Mouse (Mus musculus): ENCODE measurements around the gene Gm13277.
"Not testable (repeated sequence)": the region's sequence is repeated elsewhere in the genome, so short reads cannot be mapped to it uniquely, and the experiment has no call there.

Gene Gm13277

DNA sequence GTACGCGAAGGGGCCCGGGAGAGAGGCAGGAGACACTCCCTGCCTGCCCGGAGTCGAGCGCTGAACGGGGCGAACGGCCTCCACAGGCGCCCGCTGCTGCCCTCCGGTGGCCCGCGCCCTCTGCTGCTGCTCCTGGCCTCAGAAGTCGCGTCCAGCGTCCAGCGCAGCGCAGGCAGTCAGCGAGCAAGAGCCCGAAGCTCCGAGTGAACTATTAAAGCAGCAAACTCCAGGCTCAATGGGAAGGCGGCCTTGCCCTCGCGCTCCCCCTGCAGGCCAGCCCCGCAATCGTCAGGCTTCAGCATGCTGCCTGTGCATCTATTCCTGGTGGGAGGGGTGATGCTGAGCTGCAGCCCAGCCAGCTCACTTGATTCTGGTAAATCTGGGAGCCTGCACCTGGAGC is 3.0 kb upstream of the Gm13277 start, which contains the start of gene Gm13276:
Gene Gm13276, plus strand, starts transcription at position 301 of the 400 bp plus-strand sequence.
- DNase-seq (ENCODE audit: low spot score in 2 of 2): not testable (repeated sequence)

DNA sequence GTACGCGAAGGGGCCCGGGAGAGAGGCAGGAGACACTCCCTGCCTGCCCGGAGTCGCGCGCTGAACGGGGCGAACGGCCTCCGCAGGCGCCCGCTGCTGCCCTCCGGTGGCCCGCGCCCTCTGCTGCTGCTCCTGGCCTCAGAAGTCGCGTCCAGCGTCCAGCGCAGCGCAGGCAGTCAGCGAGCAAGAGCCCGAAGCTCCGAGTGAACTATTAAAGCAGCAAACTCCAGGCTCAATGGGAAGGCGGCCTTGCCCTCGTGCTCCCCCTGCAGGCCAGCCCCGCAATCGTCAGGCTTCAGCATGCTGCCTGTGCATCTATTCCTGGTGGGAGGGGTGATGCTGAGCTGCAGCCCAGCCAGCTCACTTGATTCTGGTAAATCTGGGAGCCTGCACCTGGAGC is 2.8 kb downstream of the Gm13277 start, which contains the start of gene Gm13278:
Gene Gm13278, plus strand, starts transcription at position 301 of the 400 bp plus-strand sequence.
- DNase-seq (ENCODE audit: low spot score in 2 of 2): not testable (repeated sequence)

DNA sequence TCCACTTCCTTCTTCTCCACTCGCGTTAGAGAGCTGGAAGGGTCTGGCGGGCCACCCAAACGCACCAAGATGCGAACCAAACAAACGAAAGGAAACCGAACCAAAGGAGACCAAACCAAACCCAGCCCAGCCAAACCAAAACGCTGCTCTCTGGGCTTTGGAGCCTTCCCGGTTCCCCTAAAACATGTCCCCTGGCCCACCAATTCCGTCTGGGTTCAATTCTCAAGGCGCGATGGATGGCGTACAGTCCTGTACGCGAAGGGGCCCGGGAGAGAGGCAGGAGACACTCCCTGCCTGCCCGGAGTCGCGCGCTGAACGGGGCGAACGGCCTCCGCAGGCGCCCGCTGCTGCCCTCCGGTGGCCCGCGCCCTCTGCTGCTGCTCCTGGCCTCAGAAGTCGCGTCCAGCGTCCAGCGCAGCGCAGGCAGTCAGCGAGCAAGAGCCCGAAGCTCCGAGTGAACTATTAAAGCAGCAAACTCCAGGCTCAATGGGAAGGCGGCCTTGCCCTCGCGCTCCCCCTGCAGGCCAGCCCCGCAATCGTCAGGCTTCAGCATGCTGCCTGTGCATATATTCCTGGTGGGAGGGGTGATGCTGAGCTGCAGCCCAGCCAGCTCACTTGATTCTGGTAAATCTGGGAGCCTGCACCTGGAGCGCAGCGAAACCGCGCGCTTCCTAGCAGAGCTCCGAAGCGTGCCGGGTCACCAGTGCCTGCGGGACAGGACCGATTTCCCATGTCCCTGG is 5.7 kb downstream of the Gm13277 start, which contains the start of gene Gm13275:
Gene Gm13275, plus strand, starts transcription at position 552 of the 740 bp plus-strand sequence.
- DNase-seq (ENCODE audit: low spot score in 2 of 2): peak; percentile 42 to 64

DNA sequence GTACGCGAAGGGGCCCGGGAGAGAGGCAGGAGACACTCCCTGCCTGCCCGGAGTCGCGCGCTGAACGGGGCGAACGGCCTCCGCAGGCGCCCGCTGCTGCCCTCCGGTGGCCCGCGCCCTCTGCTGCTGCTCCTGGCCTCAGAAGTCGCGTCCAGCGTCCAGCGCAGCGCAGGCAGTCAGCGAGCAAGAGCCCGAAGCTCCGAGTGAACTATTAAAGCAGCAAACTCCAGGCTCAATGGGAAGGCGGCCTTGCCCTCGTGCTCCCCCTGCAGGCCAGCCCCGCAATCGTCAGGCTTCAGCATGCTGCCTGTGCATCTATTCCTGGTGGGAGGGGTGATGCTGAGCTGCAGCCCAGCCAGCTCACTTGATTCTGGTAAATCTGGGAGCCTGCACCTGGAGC is 8.7 kb downstream of the Gm13277 start, which contains the start of gene Gm13279:
Gene Gm13279, plus strand, starts transcription at position 301 of the 400 bp plus-strand sequence.
- DNase-seq (ENCODE audit: low spot score in 2 of 2): not testable (repeated sequence)

DNA sequence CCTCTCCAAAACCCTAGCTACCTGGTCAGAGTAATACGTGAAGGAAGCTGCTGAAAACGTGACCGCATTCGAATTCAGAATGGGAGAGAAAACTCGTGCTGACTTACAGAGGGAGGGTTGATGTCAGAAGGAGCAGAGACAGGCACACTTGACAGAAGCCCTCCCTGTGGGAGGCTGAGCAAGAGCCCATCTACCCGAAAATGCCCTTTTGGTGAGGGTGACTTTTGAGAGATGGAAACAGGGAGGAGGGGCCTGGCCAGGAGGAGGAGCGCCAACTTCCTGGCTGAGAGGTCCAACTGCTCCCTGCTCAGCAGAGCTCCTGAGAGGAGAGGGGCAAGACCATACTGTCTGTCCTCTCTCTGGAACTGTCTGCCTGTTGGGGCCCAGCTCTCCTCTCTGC is 10.9 kb downstream of the Gm13277 start, which contains the start of gene Gm13285:
Gene Gm13285, plus strand, starts transcription at position 301 of the 400 bp plus-strand sequence.
- not testable (repeated sequence) for DNase-seq (ENCODE audit: low spot score in 2 of 2)

DNA sequence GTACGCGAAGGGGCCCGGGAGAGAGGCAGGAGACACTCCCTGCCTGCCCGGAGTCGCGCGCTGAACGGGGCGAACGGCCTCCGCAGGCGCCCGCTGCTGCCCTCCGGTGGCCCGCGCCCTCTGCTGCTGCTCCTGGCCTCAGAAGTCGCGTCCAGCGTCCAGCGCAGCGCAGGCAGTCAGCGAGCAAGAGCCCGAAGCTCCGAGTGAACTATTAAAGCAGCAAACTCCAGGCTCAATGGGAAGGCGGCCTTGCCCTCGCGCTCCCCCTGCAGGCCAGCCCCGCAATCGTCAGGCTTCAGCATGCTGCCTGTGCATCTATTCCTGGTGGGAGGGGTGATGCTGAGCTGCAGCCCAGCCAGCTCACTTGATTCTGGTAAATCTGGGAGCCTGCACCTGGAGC is 14.5 kb downstream of the Gm13277 start, which contains the start of gene Gm13287:
Gene Gm13287, plus strand, starts transcription at position 301 of the 400 bp plus-strand sequence.
- not testable (repeated sequence) for DNase-seq (ENCODE audit: low spot score in 2 of 2)

DNA sequence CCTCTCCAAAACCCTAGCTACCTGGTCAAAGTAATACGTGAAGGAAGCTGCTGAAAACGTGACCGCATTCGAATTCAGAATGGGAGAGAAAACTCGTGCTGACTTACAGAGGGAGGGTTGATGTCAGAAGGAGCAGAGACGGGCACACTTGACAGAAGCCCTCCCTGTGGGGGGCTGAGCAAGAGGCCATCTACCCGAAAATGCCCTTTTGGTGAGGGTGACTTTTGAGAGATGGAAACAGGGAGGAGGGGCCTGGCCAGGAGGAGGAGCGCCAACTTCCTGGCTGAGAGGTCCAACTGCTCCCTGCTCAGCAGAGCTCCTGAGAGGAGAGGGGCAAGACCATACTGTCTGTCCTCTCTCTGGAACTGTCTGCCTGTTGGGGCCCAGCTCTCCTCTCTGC is 16.8 kb downstream of the Gm13277 start, which contains the start of gene Gm13288:
Gene Gm13288, plus strand, starts transcription at position 301 of the 400 bp plus-strand sequence.
- not testable (repeated sequence) for DNase-seq (ENCODE audit: low spot score in 2 of 2)

DNA sequence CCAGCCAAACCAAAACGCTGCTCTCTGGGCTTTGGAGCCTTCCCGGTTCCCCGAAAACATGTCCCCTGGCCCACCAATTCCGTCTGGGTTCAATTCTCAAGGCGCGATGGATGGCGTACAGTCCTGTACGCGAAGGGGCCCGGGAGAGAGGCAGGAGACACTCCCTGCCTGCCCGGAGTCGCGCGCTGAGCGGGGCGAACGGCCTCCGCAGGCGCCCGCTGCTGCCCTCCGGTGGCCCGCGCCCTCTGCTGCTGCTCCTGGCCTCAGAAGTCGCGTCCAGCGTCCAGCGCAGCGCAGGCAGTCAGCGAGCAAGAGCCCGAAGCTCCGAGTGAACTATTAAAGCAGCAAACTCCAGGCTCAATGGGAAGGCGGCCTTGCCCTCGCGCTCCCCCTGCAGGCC is 17.3 kb downstream of the Gm13277 start:
- DNase-seq (ENCODE audit: low spot score in 2 of 2): peak in 1 of 2 experiments; percentile 7

DNA sequence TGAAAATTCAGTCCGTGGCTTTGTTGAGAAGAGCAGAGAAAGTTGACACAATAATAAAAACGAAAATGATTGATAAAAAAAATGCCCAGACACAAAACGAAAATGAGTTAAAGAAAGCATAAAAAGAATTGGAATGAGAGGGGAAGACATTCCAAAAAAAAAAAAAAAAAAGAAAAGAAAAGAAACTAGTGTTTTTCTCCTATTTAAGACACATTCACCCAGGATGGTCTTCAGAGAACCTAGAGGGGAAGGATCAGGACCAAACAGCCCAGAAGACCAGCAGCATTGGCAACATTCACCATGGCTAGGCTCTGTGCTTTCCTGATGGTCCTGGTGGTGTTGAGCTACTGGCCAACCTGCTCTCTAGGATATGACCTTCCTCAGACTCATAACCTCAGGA is 27.5 kb downstream of the Gm13277 start, which contains the start of gene Ifna7:
Gene Ifna7, plus strand, starts transcription at position 301 of the 400 bp plus-strand sequence.
- DNase-seq (ENCODE audit: low spot score in 2 of 2): no peak

DNA sequence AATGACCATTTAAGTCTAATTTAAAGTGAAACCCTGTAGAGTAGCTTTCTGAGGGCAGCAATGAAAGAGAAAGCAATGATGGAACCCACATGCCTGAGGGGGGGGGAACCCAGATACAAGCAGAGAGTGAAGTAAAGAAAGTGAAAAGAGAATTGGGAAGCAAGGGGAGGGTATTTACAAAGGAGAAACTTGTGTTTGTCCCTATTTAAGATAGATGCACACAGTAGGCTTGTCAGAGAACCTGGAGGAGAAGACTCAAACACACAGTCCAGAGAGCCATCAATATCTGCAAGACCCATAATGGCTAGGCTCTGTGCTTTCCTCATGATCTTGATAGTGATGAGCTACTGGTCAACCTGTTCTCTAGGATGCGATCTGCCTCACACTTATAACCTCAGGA is 31.2 kb downstream of the Gm13277 start, which contains the start of gene Ifna11:
Gene Ifna11, plus strand, starts transcription at position 301 of the 400 bp plus-strand sequence.
- no peak for DNase-seq (ENCODE audit: low spot score in 2 of 2)

DNA sequence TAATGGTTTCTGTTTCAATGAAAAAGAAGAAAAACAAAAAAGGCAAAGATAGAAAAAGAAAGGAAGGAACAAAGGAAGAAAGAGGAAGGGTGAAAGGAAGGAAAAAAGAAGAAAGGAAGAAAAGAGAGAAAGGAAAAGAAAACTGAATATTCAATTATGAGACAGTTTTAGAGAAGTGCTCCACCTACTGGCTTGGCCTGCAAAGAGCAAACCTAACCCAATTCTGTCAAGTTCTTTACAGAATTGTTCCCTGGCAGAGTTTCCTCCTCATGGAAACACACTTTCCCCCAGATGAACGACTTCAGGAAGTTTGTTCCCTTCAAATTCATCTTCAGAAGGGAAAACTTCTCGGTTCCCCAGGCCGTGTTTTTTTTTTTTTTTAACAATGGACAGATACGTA is 34.6 kb downstream of the Gm13277 start:
- peak in 1 of 2 experiments; percentile 8 for DNase-seq (ENCODE audit: low spot score in 2 of 2)

DNA sequence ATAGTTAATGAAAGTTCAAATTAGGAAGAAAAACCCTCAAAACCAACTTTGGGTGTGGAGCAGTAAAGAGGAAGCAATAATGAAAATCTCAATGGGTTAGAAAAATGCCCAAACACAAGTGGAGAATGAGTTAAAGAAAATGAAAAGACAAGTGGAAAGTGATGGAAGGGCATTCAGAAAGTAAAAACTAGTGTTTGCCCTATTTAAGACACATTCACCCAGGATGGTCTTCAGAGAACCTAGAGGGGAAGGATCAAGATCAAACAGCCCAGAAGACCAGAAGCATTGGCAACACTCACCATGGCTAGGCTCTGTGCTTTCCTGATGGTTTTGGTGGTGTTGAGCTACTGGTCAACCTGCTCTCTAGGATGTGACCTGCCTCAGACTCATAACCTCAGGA is 38.7 kb downstream of the Gm13277 start, which contains the start of gene Ifna6:
Gene Ifna6, plus strand, starts transcription at position 301 of the 400 bp plus-strand sequence.
- not testable (repeated sequence) for DNase-seq (ENCODE audit: low spot score in 2 of 2)

DNA sequence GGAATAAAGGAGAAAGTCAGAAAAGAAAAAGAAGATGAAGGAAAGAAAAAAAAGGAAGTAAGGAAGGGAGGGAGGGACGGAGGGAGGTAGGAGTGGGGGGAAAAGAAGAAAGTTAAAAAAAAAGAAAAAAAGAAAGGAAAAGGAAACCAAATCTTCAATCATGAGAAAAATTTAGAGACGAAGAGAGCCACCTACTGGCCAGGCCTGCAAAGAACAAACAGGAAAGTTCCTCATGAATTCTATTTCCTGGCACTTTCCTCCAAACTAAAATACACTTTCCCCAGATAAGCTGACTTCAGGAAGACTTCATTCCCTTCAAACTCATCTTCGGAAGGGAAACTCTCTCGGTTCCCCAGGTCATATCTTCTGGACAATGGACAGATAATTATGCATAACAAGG is 42.1 kb downstream of the Gm13277 start:
- DNase-seq (ENCODE audit: low spot score in 2 of 2): peak in 1 of 2 experiments; percentile 17

DNA sequence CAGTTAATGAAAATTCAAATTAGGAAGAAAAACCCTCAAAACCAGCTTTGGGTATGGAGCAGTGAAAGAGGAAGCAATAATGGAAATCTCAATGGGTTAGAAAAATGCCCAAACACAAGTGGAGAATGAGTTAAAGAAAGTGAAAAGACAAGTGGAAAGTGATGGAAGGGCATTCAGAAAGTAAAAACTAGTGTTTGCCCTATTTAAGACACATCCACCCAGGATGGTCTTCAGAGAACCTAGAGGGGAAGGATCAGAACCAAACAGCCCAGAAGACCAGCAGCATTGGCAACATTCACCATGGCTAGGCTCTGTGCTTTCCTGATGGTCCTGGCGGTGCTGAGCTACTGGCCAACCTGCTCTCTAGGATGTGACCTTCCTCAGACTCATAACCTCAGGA is 46.8 kb downstream of the Gm13277 start, which contains the start of gene Ifna5:
Gene Ifna5, plus strand, starts transcription at position 301 of the 400 bp plus-strand sequence.
- DNase-seq (ENCODE audit: low spot score in 2 of 2): not testable (repeated sequence)
